Mouse (Mus musculus): ENCODE data around the gene Ssmem1. TPM values are rescaled to one million over a fixed set of nuclear protein-coding genes. Genes with fewer than 3 reads are reported as not detected.

Gene Ssmem1
- polyA plus RNA-seq, 1 experiment: 0.05 TPM

DNA sequence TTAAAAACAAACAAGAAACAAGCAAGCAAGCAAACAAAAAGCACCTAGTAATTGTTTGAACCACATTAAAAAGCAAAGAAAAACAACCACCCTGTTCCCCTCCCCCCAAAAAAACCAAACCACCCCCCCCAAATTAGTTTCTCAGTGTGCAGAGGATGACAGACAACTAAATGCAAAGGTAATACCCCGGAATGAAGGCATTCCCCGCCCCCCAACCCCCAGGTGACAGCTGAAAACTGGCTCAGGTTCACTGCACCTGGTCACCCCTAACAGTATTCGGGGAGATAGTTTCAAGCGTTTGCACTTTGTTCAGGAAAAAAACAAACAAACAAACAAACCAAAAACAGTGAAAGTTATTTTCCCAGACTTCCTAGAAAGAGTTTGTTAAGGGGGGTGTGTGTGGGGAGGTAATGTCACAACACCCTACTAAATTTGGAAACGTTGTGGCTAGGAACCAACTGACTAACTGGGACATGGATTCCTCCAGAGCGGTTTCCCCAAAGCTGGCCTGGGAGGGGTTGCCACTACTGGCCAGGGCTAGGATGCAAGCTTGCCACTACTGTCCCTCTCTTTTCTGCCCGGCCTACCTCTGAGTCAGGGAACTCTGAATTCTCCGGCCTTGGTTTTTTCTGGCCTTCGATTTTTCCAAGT, 38.1 kb downstream of the Ssmem1 start:
- Histone ChIP-seq H3K4me3 (no peak overlapping the region), H3K27me3 (ENCODE audit: control insufficient read depth, insufficient read depth, insufficient read length) (no peaks in the 10 kb centered on the region)

DNA sequence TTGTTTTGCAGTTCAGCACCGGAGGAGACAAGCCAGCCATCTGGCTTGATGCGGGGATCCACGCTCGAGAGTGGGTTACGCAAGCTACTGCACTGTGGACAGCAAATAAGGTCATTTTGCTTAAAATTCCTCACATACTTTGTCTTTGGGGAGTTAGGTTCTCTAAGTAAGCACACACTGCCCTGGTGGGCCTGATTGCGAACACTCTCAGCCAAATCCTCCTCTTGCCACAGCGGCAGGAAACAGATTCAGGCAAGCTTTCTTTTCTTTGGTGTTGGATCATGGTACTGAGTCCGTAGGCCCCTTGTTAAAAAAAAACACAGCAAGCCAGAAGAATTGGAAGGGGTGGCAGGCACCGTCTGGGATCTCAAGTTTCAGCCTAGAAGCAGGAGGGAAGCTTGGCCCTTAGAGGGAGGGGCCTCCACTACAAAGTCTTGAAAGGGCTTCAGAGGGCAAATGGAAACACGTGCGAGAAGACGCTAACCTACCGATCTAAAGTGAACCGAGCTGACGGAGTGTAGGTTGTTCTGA, 39.6 kb downstream of the Ssmem1 start:
- Histone ChIP-seq H3K4me2 (ENCODE audit: low read depth) (no peak overlapping the region), H3K27me3 (ENCODE audit: control insufficient read depth, insufficient read depth, insufficient read length) (no peaks in the 10 kb centered on the region), H3K79me2 (ENCODE audit: control insufficient read depth, insufficient read depth) (no peaks in the 10 kb centered on the region), H3ac (ENCODE audit: control insufficient read depth, insufficient read length) (no peak overlapping the region), H3K36me3 (ENCODE audit: control insufficient read depth, insufficient read depth) (no peaks in the 10 kb centered on the region), H3K4me3 (no peak overlapping the region)
- TF ChIP-seq CEBPB (IDR thresholded peaks at IDR 0.05; ENCODE audit: insufficient read depth, poor library complexity, severe bottlenecking): no peak
- no peak for TF ChIP-seq MYOD1 (IDR thresholded peaks at IDR 0.05; ENCODE audit: control insufficient read depth in 1 of 3, insufficient read length in 2 of 3, low read depth in 2 of 3)
- TF ChIP-seq USF1 (IDR thresholded peaks at IDR 0.05; ENCODE audit: low read depth): no peak
- no peak for TF ChIP-seq TCF12 (IDR thresholded peaks at IDR 0.05; ENCODE audit: insufficient read depth, poor library complexity, severe bottlenecking)
- no peak for TF ChIP-seq MAX (IDR thresholded peaks at IDR 0.05; ENCODE audit: low read depth)
- TF ChIP-seq E2F4 (IDR thresholded peaks at IDR 0.05; ENCODE audit: insufficient read depth): no peak
- TF ChIP-seq POLR2AphosphoS2 (IDR thresholded peaks at IDR 0.05; ENCODE audit: insufficient read length, low read depth): no peak
- no peak for TF ChIP-seq REST (IDR thresholded peaks at IDR 0.05; ENCODE audit: insufficient read depth, insufficient read length)
- no peak for TF ChIP-seq SRF (IDR thresholded peaks at IDR 0.05; ENCODE audit: control insufficient read depth, insufficient read length, low read depth)
- no peak for TF ChIP-seq POLR2A (IDR thresholded peaks at IDR 0.05; ENCODE audit: insufficient read length, low read depth)
- TF ChIP-seq MYOG (IDR thresholded peaks at IDR 0.05; ENCODE audit: control insufficient read depth in 1 of 3, insufficient read depth in 1 of 3, insufficient read length in 2 of 3, low read depth in 2 of 3): no peak
- no peak for TF ChIP-seq TCF3 (IDR thresholded peaks at IDR 0.05; ENCODE audit: insufficient read length, low read depth)

More for the DNA sequence above, 38.1 kb downstream of the Ssmem1 start:
- TF ChIP-seq USF1 (IDR thresholded peaks at IDR 0.05; ENCODE audit: low read depth) (no peak), MYOG (IDR thresholded peaks at IDR 0.05; ENCODE audit: control insufficient read depth in 1 of 3, insufficient read depth in 1 of 3, insufficient read length in 2 of 3, low read depth in 2 of 3) (no peak), MYOD1 (IDR thresholded peaks at IDR 0.05; ENCODE audit: control insufficient read depth in 1 of 3, insufficient read length in 2 of 3, low read depth in 2 of 3) (no peak), POLR2A (IDR thresholded peaks at IDR 0.05; ENCODE audit: insufficient read length, low read depth) (no peak), SRF (IDR thresholded peaks at IDR 0.05; ENCODE audit: control insufficient read depth, insufficient read length, low read depth) (peak; percentile 31), CEBPB (IDR thresholded peaks at IDR 0.05; ENCODE audit: insufficient read depth, poor library complexity, severe bottlenecking) (peak; percentile 60; the same call in 1 of the 2 replicates), POLR2AphosphoS2 (IDR thresholded peaks at IDR 0.05; ENCODE audit: insufficient read length, low read depth) (no peak), MAX (IDR thresholded peaks at IDR 0.05; ENCODE audit: low read depth) (no peak), TCF3 (IDR thresholded peaks at IDR 0.05; ENCODE audit: insufficient read length, low read depth) (no peak), REST (IDR thresholded peaks at IDR 0.05; ENCODE audit: insufficient read depth, insufficient read length) (no peak), E2F4 (IDR thresholded peaks at IDR 0.05; ENCODE audit: insufficient read depth) (no peak), TCF12 (IDR thresholded peaks at IDR 0.05; ENCODE audit: insufficient read depth, poor library complexity, severe bottlenecking) (no peak)
- Histone ChIP-seq H3K79me2 (ENCODE audit: control insufficient read depth, insufficient read depth) (no peaks in the 10 kb centered on the region), H3ac (ENCODE audit: control insufficient read depth, insufficient read length) (no peak overlapping the region), H3K4me2 (ENCODE audit: low read depth) (no peak overlapping the region), H3K36me3 (ENCODE audit: control insufficient read depth, insufficient read depth) (no peaks in the 10 kb centered on the region)

DNA sequence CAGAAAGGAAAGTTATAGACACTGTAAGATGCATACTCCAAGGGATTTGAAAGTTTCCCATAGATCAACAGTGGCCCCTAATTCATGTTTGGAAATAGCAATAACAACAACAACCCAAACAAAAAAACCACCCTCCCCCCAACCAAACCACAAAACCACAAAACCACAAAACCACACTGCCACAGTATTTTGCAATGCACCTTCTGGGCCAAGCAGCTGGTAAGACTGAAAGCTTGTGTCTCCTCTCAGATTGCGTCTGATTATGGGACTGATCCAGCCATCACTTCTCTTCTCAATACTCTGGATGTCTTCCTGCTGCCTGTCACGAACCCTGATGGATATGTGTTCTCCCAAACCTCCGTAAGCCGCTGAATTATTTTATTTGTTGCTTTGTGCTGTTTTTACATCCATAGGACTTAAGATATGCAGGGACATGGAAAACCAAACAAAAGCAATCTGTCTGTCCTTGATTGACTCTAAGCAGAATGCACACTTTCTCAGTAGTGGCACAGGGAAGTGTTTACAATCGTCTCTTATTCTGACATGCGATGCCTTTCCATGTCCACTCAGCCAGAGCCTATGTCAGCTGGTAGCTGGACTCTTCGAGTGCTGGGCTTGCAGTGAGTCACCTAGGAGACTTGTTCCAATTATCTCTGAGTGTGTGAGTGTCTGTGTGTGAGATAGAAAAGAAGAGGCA, 41.0 kb downstream of the Ssmem1 start:
- H3ac ChIP-seq (ENCODE audit: control insufficient read depth, insufficient read length): no peak overlapping the region
- TF ChIP-seq MYOG (IDR thresholded peaks at IDR 0.05; ENCODE audit: control insufficient read depth in 1 of 3, insufficient read depth in 1 of 3, insufficient read length in 2 of 3, low read depth in 2 of 3) (peak in 1 of 3 experiments; percentile 49), SRF (IDR thresholded peaks at IDR 0.05; ENCODE audit: control insufficient read depth, insufficient read length, low read depth) (no peak), POLR2A (IDR thresholded peaks at IDR 0.05; ENCODE audit: insufficient read length, low read depth) (no peak), MYOD1 (IDR thresholded peaks at IDR 0.05; ENCODE audit: control insufficient read depth in 1 of 3, insufficient read length in 2 of 3, low read depth in 2 of 3) (peak in 2 of 3 experiments; percentile 41 to 47), CEBPB (IDR thresholded peaks at IDR 0.05; ENCODE audit: insufficient read depth, poor library complexity, severe bottlenecking) (peak; percentile 92), REST (IDR thresholded peaks at IDR 0.05; ENCODE audit: insufficient read depth, insufficient read length) (no peak)
- no peaks in the 10 kb centered on the region for H3K36me3 ChIP-seq (ENCODE audit: control insufficient read depth, insufficient read depth)
- no peak overlapping the region for H3K4me3 ChIP-seq
- H3K79me2 ChIP-seq (ENCODE audit: control insufficient read depth, insufficient read depth): no peaks in the 10 kb centered on the region
- H3K27me3 ChIP-seq (ENCODE audit: control insufficient read depth, insufficient read depth, insufficient read length): no peaks in the 10 kb centered on the region
- H3K4me2 ChIP-seq (ENCODE audit: low read depth): no peak overlapping the region

DNA sequence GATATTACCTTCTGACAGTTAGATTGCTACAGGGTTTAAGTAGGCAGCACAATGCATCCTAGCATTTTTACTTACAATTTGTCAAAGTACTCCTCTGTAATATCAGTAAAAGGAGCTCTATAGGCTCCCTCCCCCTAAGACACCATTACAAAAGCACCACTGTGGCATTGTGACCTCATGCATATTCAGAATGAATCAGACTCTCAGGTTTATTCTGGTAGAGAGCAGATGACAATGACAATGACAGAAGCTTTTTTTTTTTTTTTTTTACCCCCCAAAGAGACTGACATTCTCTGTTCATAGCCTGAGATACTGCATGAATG, 41.5 kb downstream of the Ssmem1 start:
- Histone ChIP-seq H3K4me3 (no peak overlapping the region), H3K4me2 (ENCODE audit: low read depth) (no peak overlapping the region), H3ac (ENCODE audit: control insufficient read depth, insufficient read length) (no peak overlapping the region), H3K27me3 (ENCODE audit: control insufficient read depth, insufficient read depth, insufficient read length) (no peaks in the 10 kb centered on the region), H3K79me2 (ENCODE audit: control insufficient read depth, insufficient read depth) (no peaks in the 10 kb centered on the region), H3K36me3 (ENCODE audit: control insufficient read depth, insufficient read depth) (no peaks in the 10 kb centered on the region)
- TF ChIP-seq POLR2AphosphoS2 (IDR thresholded peaks at IDR 0.05; ENCODE audit: insufficient read length, low read depth): no peak
